Mouse (Mus musculus): ENCODE data around the gene Plscr2. TPM values are rescaled to one million over a fixed set of nuclear protein-coding genes. Genes with fewer than 3 reads are reported as not detected.

Plscr2 gene
- polyA plus RNA-seq, 1 experiment from 2014 or later, result 29.2 TPM

- H3K4me3 ChIP-seq (replicated peaks), result no peak overlapping the region
- no peak overlapping the region for H3K9ac ChIP-seq
- WGBS, result 87% methylated on average over 10 of the region's 10 CpGs
- H3K4me2 ChIP-seq, result no peak overlapping the region
- ATAC-seq (replicated peaks; ENCODE audit: low FRiP score), result no peak
- no peaks in the 10 kb centered on the region for H3K36me3 ChIP-seq
- H3K27me3 ChIP-seq, result no peaks in the 10 kb centered on the region
- no peaks in the 10 kb centered on the region for H3K9me3 ChIP-seq (replicated peaks)
- peaks cover 10% of the 10 kb centered on the region for H3K4me1 ChIP-seq
- H3K27ac ChIP-seq, result no peak overlapping the region
Measured at GRCm38 (mm10) chr9:92253585-92254321, 21.6 kb upstream of the Plscr2 start.

DNA sequence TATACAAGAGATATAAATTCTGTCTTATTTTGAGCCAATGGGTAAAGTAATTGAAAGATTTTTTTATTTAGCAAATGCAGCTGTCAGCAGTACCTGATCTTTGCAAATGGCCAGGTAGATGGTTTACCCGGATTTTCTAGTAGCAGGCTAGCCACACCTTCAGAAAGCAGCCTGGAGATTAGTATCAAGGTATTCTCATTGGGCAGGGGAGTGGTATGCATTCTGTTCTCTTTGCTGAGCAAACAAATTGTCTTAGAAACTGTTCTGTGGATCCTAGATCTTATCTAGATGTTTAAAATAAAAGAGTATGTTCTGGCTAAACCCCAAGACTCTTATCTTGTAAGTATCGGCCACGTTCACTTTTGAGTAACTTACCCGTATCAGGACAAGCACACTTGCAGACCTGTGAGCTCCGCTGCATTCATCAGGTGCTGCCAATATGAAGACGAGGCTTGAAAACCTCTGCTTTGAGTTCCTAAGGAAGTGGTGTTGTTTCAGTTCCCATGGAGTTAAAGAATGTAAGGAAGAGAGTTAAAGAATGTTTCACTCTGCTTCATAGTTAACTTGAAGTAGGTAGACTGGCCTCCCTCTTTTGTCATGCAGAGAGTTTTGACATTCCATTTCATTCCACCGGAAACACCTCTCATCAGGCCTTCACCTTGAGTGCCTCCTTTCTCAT is 14.8 kb upstream of the Plscr2 start:
- Histone ChIP-seq H3K27ac (0 out of 2 replicates have a peak overlapping the region, but pooled peaks have one; percentile 7), H3K4me2 (no peak overlapping the region), H3K27me3 (no peaks in the 10 kb centered on the region), H3K9me3 (replicated peaks) (no peaks in the 10 kb centered on the region), H3K4me3 (replicated peaks) (no peak overlapping the region), H3K4me1 (0 out of 2 replicates have a peak, but pooled peaks cover 1% of the 10 kb centered on the region), H3K9ac (no peak overlapping the region), H3K36me3 (peaks cover 47% of the 10 kb centered on the region)
- no peak for ATAC-seq (replicated peaks; ENCODE audit: low FRiP score)
- WGBS, result 74% methylated on average over 7 of the region's 7 CpGs

- Histone ChIP-seq H3K4me1 (peaks cover 19% of the 10 kb centered on the region; the same call in 1 of the 2 replicates), H3K9ac (no peak overlapping the region), H3K27ac (no peak overlapping the region), H3K36me3 (peaks cover 80% of the 10 kb centered on the region), H3K4me2 (no peak overlapping the region), H3K4me3 (replicated peaks) (no peak overlapping the region), H3K27me3 (no peaks in the 10 kb centered on the region), H3K9me3 (replicated peaks) (no peaks in the 10 kb centered on the region; the same call in 1 of the 2 replicates)
- 81% methylated on average over 4 of the region's 4 CpGs for WGBS
- ATAC-seq (replicated peaks; ENCODE audit: low FRiP score), result no peak
Measured at GRCm38 (mm10) chr9:92265719-92266118, 9.7 kb upstream of the Plscr2 start.

- Histone ChIP-seq H3K9ac (no peak overlapping the region), H3K4me1 (peaks cover 23% of the 10 kb centered on the region; the same call in 1 of the 2 replicates), H3K27me3 (no peaks in the 10 kb centered on the region), H3K27ac (0 out of 2 replicates have a peak overlapping the region, but pooled peaks have one; percentile 73), H3K4me3 (replicated peaks) (no peak overlapping the region), H3K9me3 (replicated peaks) (no peaks in the 10 kb centered on the region; the same call in 1 of the 2 replicates), H3K36me3 (peaks cover 74% of the 10 kb centered on the region), H3K4me2 (no peak overlapping the region)
- no peak for ATAC-seq (replicated peaks; ENCODE audit: low FRiP score)
- 58% methylated on average over 8 of the region's 8 CpGs for WGBS
Measured at GRCm38 (mm10) chr9:92266558-92267171, 8.7 kb upstream of the Plscr2 start.

GRCm38 (mm10) chr9:92267732-92268131 is 7.7 kb upstream of the Plscr2 start:
- no peaks in the 10 kb centered on the region for H3K27me3 ChIP-seq
- peak overlapping the region; percentile 51; the same call in 1 of the 2 replicates for H3K27ac ChIP-seq
- no peak overlapping the region for H3K9ac ChIP-seq
- H3K4me1 ChIP-seq, result peaks cover 27% of the 10 kb centered on the region; the same call in 1 of the 2 replicates
- WGBS, result 47% methylated on average over 1 of the region's 1 CpGs
- H3K4me3 ChIP-seq (replicated peaks), result no peak overlapping the region
- H3K36me3 ChIP-seq, result peaks cover 72% of the 10 kb centered on the region
- no peaks in the 10 kb centered on the region; the same call in 1 of the 2 replicates for H3K9me3 ChIP-seq (replicated peaks)
- no peak overlapping the region for H3K4me2 ChIP-seq
- ATAC-seq (replicated peaks; ENCODE audit: low FRiP score), result peak; percentile 93

DNA sequence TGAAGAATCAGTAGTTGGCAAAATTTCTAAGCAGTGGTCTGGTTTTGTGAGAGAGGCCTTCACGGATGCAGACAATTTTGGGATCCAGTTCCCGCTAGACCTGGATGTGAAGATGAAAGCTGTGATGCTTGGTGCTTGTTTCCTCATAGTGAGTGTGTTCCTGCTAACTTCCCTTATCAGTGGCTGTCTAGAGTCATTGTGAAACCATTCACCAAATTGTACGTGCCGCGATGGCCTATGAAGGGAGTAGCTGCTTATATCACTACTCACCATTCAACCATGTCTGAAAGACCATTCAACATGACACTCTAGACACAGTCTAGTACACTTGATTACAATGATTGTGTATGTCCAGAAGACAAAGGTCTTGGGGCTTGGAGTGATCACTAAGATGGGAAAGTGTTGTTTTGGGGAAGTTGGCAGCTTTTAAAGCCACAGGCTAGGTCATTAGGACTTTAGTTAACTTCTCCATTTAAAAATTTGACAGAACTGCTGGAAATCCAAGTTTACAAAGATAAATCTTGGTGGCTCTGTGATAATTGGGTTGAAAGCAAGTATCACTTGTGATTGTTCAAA is 5.5 kb upstream of the Plscr2 start:
- Histone ChIP-seq H3K9me3 (replicated peaks) (no peaks in the 10 kb centered on the region; the same call in 1 of the 2 replicates), H3K4me2 (no peak overlapping the region), H3K9ac (no peak overlapping the region), H3K4me3 (replicated peaks) (no peak overlapping the region), H3K36me3 (peaks cover 62% of the 10 kb centered on the region), H3K27ac (no peak overlapping the region), H3K4me1 (peaks cover 47% of the 10 kb centered on the region), H3K27me3 (no peaks in the 10 kb centered on the region)
- no peak for ATAC-seq (replicated peaks; ENCODE audit: low FRiP score)
- 84% methylated on average over 5 of the region's 5 CpGs for WGBS

GRCm38 (mm10) chr9:92270927-92271326 is 4.5 kb upstream of the Plscr2 start:
- H3K4me2 ChIP-seq, result no peak overlapping the region
- ATAC-seq (replicated peaks; ENCODE audit: low FRiP score), result no peak
- H3K4me1 ChIP-seq, result peaks cover 54% of the 10 kb centered on the region
- H3K27ac ChIP-seq, result peak overlapping the region; percentile 54; the same call in 1 of the 2 replicates
- WGBS, result 44% methylated on average over 4 of the region's 4 CpGs
- H3K4me3 ChIP-seq (replicated peaks), result no peak overlapping the region
- H3K27me3 ChIP-seq, result no peaks in the 10 kb centered on the region
- H3K9ac ChIP-seq, result no peak overlapping the region
- no peaks in the 10 kb centered on the region; the same call in 1 of the 2 replicates for H3K9me3 ChIP-seq (replicated peaks)
- H3K36me3 ChIP-seq, result peaks cover 57% of the 10 kb centered on the region

DNA sequence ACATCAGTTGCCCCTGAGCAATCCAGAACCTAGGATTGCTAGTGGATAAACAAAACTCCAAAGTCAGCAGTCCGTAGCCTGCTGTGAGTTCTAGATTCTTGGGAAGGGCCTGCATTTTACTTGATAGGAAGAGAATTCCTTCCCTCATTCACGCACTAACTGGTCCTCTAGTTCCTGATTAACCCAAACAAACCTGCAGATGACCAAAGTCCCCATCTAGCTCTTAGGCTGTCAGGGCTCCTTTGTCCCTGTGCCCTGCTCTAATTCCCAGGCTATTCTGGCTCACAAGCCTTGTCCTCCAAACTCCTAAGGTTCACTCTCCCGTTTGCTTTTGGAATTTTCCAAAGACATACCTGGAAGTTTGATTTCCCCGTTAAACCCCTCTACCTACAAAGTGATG is 2.8 kb upstream of the Plscr2 start:
- Histone ChIP-seq H3K4me2 (no peak overlapping the region), H3K9ac (no peak overlapping the region), H3K36me3 (peaks cover 42% of the 10 kb centered on the region), H3K27me3 (no peaks in the 10 kb centered on the region), H3K27ac (peak overlapping the region; percentile 90), H3K4me3 (replicated peaks) (no peak overlapping the region), H3K4me1 (peaks cover 57% of the 10 kb centered on the region), H3K9me3 (replicated peaks) (no peaks in the 10 kb centered on the region; the same call in 1 of the 2 replicates)
- 79% methylated on average over 4 of the region's 4 CpGs for whole genome bisulfite sequencing
- no peak for ATAC-seq (replicated peaks; ENCODE audit: low FRiP score)

DNA sequence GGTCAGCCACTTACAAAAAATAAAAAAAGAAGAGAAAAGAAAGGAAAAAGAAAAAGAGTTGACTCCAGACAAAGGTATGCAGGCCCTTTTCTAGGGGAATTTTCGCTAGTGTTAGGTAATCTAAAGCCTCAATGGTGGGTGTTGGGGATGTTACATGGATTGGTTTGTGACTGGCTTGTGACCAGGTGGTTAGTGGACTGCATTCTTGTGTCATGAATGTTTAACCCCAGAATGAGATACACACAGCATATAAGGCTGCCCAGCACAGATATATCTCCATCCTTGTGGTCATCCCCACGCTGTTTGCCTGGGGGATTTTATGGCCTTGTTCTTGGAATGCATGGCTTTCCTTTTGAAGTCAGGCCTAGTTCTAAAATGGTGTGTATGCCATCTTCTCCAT is 2.1 kb upstream of the Plscr2 start:
- no peak for ATAC-seq (replicated peaks; ENCODE audit: low FRiP score)
- Histone ChIP-seq H3K27me3 (no peaks in the 10 kb centered on the region), H3K4me3 (replicated peaks) (no peak overlapping the region), H3K36me3 (peaks cover 36% of the 10 kb centered on the region), H3K9ac (no peak overlapping the region), H3K27ac (peak overlapping the region; percentile 90), H3K9me3 (replicated peaks) (no peaks in the 10 kb centered on the region; the same call in 1 of the 2 replicates), H3K4me1 (peaks cover 57% of the 10 kb centered on the region), H3K4me2 (no peak overlapping the region)
- 73% methylated on average over 2 of the region's 2 CpGs for WGBS

- no peak overlapping the region for H3K9ac ChIP-seq
- peak overlapping the region; percentile 90 for H3K27ac ChIP-seq
- H3K9me3 ChIP-seq (replicated peaks), result no peaks in the 10 kb centered on the region; the same call in 1 of the 2 replicates
- H3K4me1 ChIP-seq, result peaks cover 52% of the 10 kb centered on the region
- peak; percentile 88 for ATAC-seq (replicated peaks; ENCODE audit: low FRiP score)
- peaks cover 27% of the 10 kb centered on the region for H3K36me3 ChIP-seq
- H3K4me3 ChIP-seq (replicated peaks), result no peak overlapping the region
- 25% methylated on average over 6 of the region's 6 CpGs for WGBS
- no peak overlapping the region for H3K4me2 ChIP-seq
- H3K27me3 ChIP-seq, result no peaks in the 10 kb centered on the region
Measured at GRCm38 (mm10) chr9:92273956-92274762, 1.2 kb upstream of the Plscr2 start.

DNA sequence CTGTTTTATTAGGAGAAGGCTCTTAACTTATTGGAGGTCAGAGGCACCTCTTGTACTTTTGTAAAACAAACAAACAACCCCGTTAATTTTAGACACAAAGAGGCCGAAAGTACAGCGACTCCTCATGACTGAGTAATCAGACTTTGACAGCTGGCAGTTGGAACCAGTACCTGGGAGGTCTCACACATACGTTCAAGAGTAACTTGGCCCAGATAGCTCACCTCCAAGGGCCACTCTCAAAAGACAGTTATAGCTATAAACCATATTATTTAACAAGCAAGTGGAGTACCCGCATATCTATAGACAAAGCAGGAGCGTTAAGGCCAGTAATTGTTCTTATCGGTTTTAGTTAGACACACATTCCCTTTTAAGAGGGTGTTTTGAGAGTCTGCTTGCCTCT is 958 bp downstream of the Plscr2 start:
- peak overlapping the region; percentile 18 for H3K4me3 ChIP-seq (replicated peaks)
- no peak overlapping the region for H3K9ac ChIP-seq
- WGBS, result 44% methylated on average over 7 of the region's 7 CpGs
- H3K4me2 ChIP-seq, result peak overlapping the region; percentile 40
- peaks cover 45% of the 10 kb centered on the region for H3K4me1 ChIP-seq
- H3K9me3 ChIP-seq (replicated peaks), result no peaks in the 10 kb centered on the region
- no peak for ATAC-seq (replicated peaks; ENCODE audit: low FRiP score)
- no peaks in the 10 kb centered on the region for H3K27me3 ChIP-seq
- H3K27ac ChIP-seq, result peak overlapping the region; percentile 90
- peaks cover 9% of the 10 kb centered on the region for H3K36me3 ChIP-seq

All from kidney, embryonic 15.5 days (tissue).